Mouse (Mus musculus) megakaryocyte, embryonic 14.5 days (primary cell): ENCODE measurements around the gene Rps6ka1.

ENCODE experiments used
- FLI1 ChIP-seq: IDR thresholded peaks from 2 replicates; pipeline ENCODE4 v1.6.1; 2012; ENCODE audit warnings: low read length, inconsistent platforms, mixed read lengths
- GATA1 ChIP-seq: IDR thresholded peaks from 3 replicates; pipeline ENCODE4 v1.6.1; 2012; ENCODE audit warnings: mixed read lengths, low read length, inconsistent platforms, borderline replicate concordance

DNA sequence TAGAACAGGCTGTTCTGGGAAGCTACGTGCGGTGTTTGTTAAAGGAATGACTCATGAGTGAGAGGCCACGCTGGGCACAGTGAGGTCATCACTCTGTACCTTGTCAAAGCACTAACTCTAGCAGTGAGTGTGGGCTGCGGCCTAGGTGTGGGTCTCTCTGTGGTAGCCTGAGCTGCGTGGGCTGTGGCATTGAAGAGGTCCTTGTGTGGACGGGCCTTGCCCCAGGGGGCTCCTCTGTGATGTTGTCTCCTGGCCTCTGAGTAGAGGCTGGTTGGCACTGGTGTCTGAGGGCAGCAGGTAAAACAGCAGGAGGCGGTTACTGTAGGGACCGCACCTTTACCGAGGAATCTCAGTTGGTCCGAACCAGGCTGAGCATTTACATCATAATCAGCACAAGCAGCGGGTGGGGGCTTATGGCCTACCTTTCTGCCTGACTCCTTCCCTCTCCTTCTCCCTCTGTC, 9.9 kb upstream of the Rps6ka1 start:
- TF ChIP-seq FLI1, result no peak
- TF ChIP-seq GATA1, result no peak
